27 mouse cellular contexts compared by ENCODE assay signal in the genomic region with DNA sequence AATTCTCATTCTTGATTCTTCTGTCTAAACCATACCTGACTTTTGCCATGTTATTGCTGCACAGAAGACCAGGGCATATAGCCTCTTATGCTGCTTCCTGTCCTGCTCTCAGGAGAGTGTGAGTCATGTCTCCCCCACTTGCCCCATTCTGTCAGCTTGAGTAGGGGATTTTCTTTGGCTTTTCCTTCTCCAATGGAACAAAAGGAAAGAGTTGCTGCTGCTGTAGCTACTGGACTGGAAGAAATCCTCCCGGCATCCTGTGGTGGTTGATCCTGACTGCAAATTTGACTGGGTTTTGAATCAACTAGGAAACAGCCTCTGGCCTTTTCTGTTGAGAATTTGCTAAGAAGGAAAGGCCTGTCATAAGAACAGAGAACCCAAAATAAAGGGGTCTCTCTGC.
DNase-seq lines count a peak whose midpoint lies in the region; ATAC-seq and TF ChIP-seq lines count a peak whose summit lies in the region.
"Had no signal": no experiment of that assay in that cellular context is flagged by ENCODE, and none has a peak within 500 bp of the region (broad histone marks: within the 10 kb centered on the region; RNA-seq: fewer than 3 reads in every experiment).

No protein-coding gene starts in this region.

- peak; percentile 79 for ATAC-seq in Patski
- ATAC-seq: forebrain, embryonic 16.5 days; inflammation-experienced regulatory T-cells, adult 6 months; liver, embryonic 12.5 days; liver, postnatal 0 days; midbrain, embryonic 16.5 days had no signal

- in situ Hi-C loops in Patski (cut with MboI; ENCODE audit: low pct_unique_long_range_greater_than_20kb): no loop called here

- WGBS in thymus, adult 2 months: 66% methylated on average over 1 of the region's 1 CpGs

- no peaks in the 10 kb centered on the region for H3K4me1 ChIP-seq in thymus, adult 2 months (replicated peaks; ENCODE audit: control insufficient read depth, insufficient read depth, low read length)
- H3K4me1 ChIP-seq: embryonic facial prominence, embryonic 13.5 days; hindbrain, embryonic 10.5 days; liver, embryonic 12.5 days; neural tube, embryonic 12.5 days; stomach, embryonic 15.5 days had no signal

- H3K27ac ChIP-seq in thymus, adult 2 months (ENCODE audit: control insufficient read depth, insufficient read depth, low read length): no peak overlapping the region
- H3K27ac ChIP-seq: embryonic facial prominence, embryonic 13.5 days; hindbrain, embryonic 10.5 days; hindbrain, embryonic 15.5 days; liver, embryonic 12.5 days; neural tube, embryonic 12.5 days; stomach, embryonic 15.5 days had no signal

- peak; percentile 4 for DNase-seq in embryo, embryonic 11 days
- no peak for DNase-seq in embryo, embryonic 9.5 days (ENCODE audit: extremely low spot score)
- DNase-seq in Muller cell, postnatal 12 days (ENCODE audit: inconsistent ontology term): peak; percentile 76
- DNase-seq in Patski (ENCODE audit: low read depth, low spot score): peak; percentile 30
- DNase-seq in cerebellum, postnatal 25 days: peak; percentile 29 to 30
- no peak for DNase-seq in thymus, adult 2 months
- DNase-seq in ovary, postnatal 10 days (ENCODE audit: low spot score): no peak
- DNase-seq: adrenal gland, postnatal 25 days; heart, postnatal 14 days; kidney, adult 11 months; kidney, postnatal 14 days; liver, postnatal 0 days; lung, postnatal 36 days; right cerebral cortex, postnatal 25 days; thymus, adult 18-20 months; thymus, postnatal 36 days had no signal

- H3K36me3 ChIP-seq in thymus, adult 2 months (ENCODE audit: control insufficient read depth, insufficient read depth, low read length): no peaks in the 10 kb centered on the region
- H3K36me3 ChIP-seq: embryonic facial prominence, embryonic 13.5 days; hindbrain, embryonic 10.5 days; hindbrain, embryonic 15.5 days; liver, embryonic 12.5 days; neural tube, embryonic 12.5 days; stomach, embryonic 15.5 days had no signal

- CTCF ChIA-PET in Patski (lab: Charles Lee): interaction anchor here (1.3 kb wide), 1 partner anchor 9 kb away, joined by 3 read pairs; no protein-coding TSS in a partner anchor

- TF ChIP-seq POLR2A in thymus, adult 2 months (IDR thresholded peaks at IDR 0.05; ENCODE audit: control insufficient read depth, extremely low read depth, insufficient read depth, low read length, poor library complexity): no peak

- H3K27me3 ChIP-seq in Patski: no peaks in the 10 kb centered on the region
- no peaks in the 10 kb centered on the region for H3K27me3 ChIP-seq in thymus, adult 2 months (ENCODE audit: control insufficient read depth, insufficient read depth, low read length)
- H3K27me3 ChIP-seq: hindbrain, embryonic 15.5 days; liver, embryonic 12.5 days; neural tube, embryonic 12.5 days; stomach, embryonic 15.5 days had no signal

- POLR2A ChIA-PET in Patski (lab: Charles Lee): no interaction called here

- TF ChIP-seq CTCF in Patski (IDR thresholded peaks at IDR 0.05): no peak
- TF ChIP-seq CTCF in thymus, adult 2 months (IDR thresholded peaks at IDR 0.05; ENCODE audit: borderline replicate concordance, control insufficient read depth, extremely low read depth, insufficient read depth, low read length, poor library complexity): no peak

- H3K4me3 ChIP-seq in thymus, adult 2 months (ENCODE audit: control insufficient read depth, insufficient read depth, low read length): no peak overlapping the region
- H3K4me3 ChIP-seq: embryonic facial prominence, embryonic 13.5 days; erythroblast, embryonic 14.5 days; hindbrain, embryonic 10.5 days; hindbrain, embryonic 15.5 days; liver, embryonic 12.5 days; myocyte; neural tube, embryonic 12.5 days; stomach, embryonic 15.5 days had no signal

Comparison
In these comparisons a context has a peak if more than half of its experiments do, and no peak if none do; other contexts are left out.
1. DNase-seq: peak in embryo, embryonic 11 days (single experiment), Muller cell, postnatal 12 days (single experiment), Patski (single experiment) and cerebellum, postnatal 25 days (2 of 2); none in embryo, embryonic 9.5 days (single experiment), thymus, adult 2 months (single experiment) and ovary, postnatal 10 days (single experiment).